Mouse (Mus musculus) liver, postnatal 0 days (tissue): ENCODE measurements around the gene Trip4.

Experiments used
- CTCF ChIP-seq: sonication (generic); IDR thresholded peaks from 2 replicates; pipeline ENCODE4 v1.5.1; 2016; ENCODE audit warnings: antibody characterized with exemption, low read depth
- EP300 ChIP-seq: IDR thresholded peaks from 2 replicates; pipeline ENCODE4 v1.6.1; 2016; ENCODE audit warnings: antibody characterized with exemption, low read depth, mild to moderate bottlenecking

- TF ChIP-seq CTCF (no peak), EP300 (no peak)
These were observed 80.6 kb downstream of the Trip4 start for GRCm38 (mm10) chr9:65828016-65828403.
